Mouse (Mus musculus) forebrain, embryonic 15.5 days (tissue): ENCODE data around the gene Asic2. TPM values are rescaled to one million over a fixed set of nuclear protein-coding genes. Genes with fewer than 3 reads are reported as not detected.

Experiments
- ATAC-seq: fragments of 200-750 bp; cut with Nextera tagmentation; replicated peaks from 2 replicates; pipeline ENCODE4 v1.8.0; 2017; ENCODE audit warnings: mild to moderate bottlenecking, moderate TSS enrichment, moderate library complexity
- H3K27ac ChIP-seq: fragments of 300-500 bp; sonication (generic); replicated peaks from 2 replicates; pipeline ENCODE4 v1.5.1; 2015; ENCODE audit warnings: mild to moderate bottlenecking, inconsistent platforms
- H3K27me3 ChIP-seq: fragments of 300-500 bp; sonication (generic); 2 replicates; pipeline ENCODE4 v1.6.1; 2015; ENCODE audit warnings: inconsistent platforms
- H3K36me3 ChIP-seq: fragments of 300-500 bp; sonication (generic); 2 replicates; pipeline ENCODE4 v1.6.1; 2015; ENCODE audit warnings: mild to moderate bottlenecking, inconsistent platforms
- H3K4me1 ChIP-seq: fragments of 300-500 bp; sonication (generic); 2 replicates; pipeline ENCODE4 v1.6.1; 2015; ENCODE audit warnings: inconsistent platforms
- H3K4me2 ChIP-seq: fragments of 300-500 bp; sonication (generic); replicated peaks from 2 replicates; pipeline ENCODE4 v1.6.1; 2015; ENCODE audit warnings: mild to moderate bottlenecking, inconsistent platforms
- H3K4me3 ChIP-seq: fragments of 300-500 bp; sonication (generic); 2 replicates; pipeline ENCODE4 v1.5.1; 2015; ENCODE audit warnings: mild to moderate bottlenecking, inconsistent platforms
- H3K9ac ChIP-seq: fragments of 300-500 bp; sonication (generic); replicated peaks from 2 replicates; pipeline ENCODE4 v1.6.1; 2015; ENCODE audit warnings: mild to moderate bottlenecking, inconsistent platforms
- H3K9me3 ChIP-seq: fragments of 300-500 bp; sonication (generic); 2 replicates; pipeline ENCODE4 v1.6.1; 2016; ENCODE audit warnings: inconsistent platforms
- WGBS: fragments of 180-500 bp; shearing (Covaris S2); methylation state at CpG from one replicate; pipeline ENCODE4 v1.1.7; 2015; ENCODE audit warnings: mixed read lengths; 5-methylcytosine and 5-hydroxymethylcytosine counted together
- polyA plus RNA-seq: library from polyadenylated mRNA; unstranded; fragments of >200 nt; fragmentation: Nextera tagmentation; extraction: Ambion mirVana; gene quantifications from 2 replicates; pipeline ENCODE4 v1.2.1, GENCODE M21; 2015

Gene Asic2
- polyA plus RNA-seq, 1 experiment from 2014 or later = 5.5 TPM

GRCm38 (mm10) chr11:81014776-81015175, 953.5 kb downstream of the Asic2 start:
- no peaks in the 10 kb centered on the region for H3K9me3 ChIP-seq
- no peaks in the 10 kb centered on the region for H3K36me3 ChIP-seq
- H3K27ac ChIP-seq = no peak overlapping the region
- H3K9ac ChIP-seq = no peak overlapping the region
- ATAC-seq = no peak
- no peak overlapping the region for H3K4me3 ChIP-seq
- H3K27me3 ChIP-seq = no peaks in the 10 kb centered on the region
- 96% methylated on average over 8 of the region's 8 CpGs for WGBS
- 0 out of 2 replicates have a peak, but pooled peaks cover 8% of the 10 kb centered on the region for H3K4me1 ChIP-seq
- no peak overlapping the region for H3K4me2 ChIP-seq

GRCm38 (mm10) chr11:81013501-81013900, 954.8 kb downstream of the Asic2 start:
- H3K4me1 ChIP-seq = 0 out of 2 replicates have a peak, but pooled peaks cover 8% of the 10 kb centered on the region
- no peak overlapping the region for H3K4me3 ChIP-seq
- no peaks in the 10 kb centered on the region for H3K9me3 ChIP-seq
- 74% methylated on average over 6 of the region's 6 CpGs for WGBS
- H3K27me3 ChIP-seq = no peaks in the 10 kb centered on the region
- no peak overlapping the region for H3K27ac ChIP-seq
- H3K9ac ChIP-seq = no peak overlapping the region
- no peaks in the 10 kb centered on the region for H3K36me3 ChIP-seq
- no peak overlapping the region for H3K4me2 ChIP-seq
- ATAC-seq = no peak

DNA sequence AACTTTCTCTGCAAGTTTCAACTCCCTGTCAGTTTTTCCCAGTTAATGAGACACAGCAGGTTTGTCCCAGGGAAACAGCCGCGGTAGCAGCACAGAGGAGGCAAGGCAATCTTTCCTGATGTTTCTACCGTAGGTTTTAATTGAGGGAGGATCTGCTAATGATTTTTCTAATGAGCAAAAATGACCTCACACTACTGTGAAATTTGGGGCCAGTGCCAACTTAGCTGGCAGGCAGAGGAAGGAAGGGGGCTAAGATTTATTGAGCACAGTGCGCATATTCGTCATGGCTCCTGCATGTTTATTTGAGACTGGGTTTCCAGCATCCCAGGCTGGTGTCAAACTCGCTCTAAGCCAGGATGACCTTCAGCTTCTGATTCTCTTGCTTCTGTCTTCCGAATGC, 957.5 kb downstream of the Asic2 start:
- no peak overlapping the region for H3K4me2 ChIP-seq
- H3K4me1 ChIP-seq = 0 out of 2 replicates have a peak, but pooled peaks cover 8% of the 10 kb centered on the region
- 42% methylated on average over 7 of the region's 7 CpGs for WGBS
- H3K36me3 ChIP-seq = no peaks in the 10 kb centered on the region
- H3K27ac ChIP-seq = no peak overlapping the region
- no peak for ATAC-seq
- no peaks in the 10 kb centered on the region for H3K27me3 ChIP-seq
- no peak overlapping the region for H3K9ac ChIP-seq
- H3K4me3 ChIP-seq = no peak overlapping the region
- no peaks in the 10 kb centered on the region for H3K9me3 ChIP-seq

DNA sequence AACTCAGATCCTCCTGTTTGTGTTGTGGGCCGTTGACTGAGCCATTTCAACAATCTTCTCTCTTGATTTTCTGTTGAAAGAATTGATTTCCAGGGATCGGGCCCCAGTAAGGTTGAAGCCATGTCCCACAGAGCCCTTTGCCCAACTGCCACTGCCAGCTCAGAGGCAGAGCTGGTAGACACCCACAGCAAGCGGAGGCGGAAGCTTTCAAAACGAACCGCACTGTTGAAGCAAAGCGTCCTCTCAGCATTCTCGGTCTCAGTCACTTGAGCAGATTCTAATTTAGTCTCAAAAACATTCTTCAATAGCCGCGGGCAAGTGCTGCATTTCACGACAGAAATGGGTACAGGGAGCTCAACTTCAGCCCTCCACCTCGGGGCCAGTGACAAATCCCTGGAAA, 958.9 kb downstream of the Asic2 start:
- no peak overlapping the region for H3K9ac ChIP-seq
- H3K4me2 ChIP-seq = no peak overlapping the region
- WGBS = 87% methylated on average over 12 of the region's 12 CpGs
- H3K27ac ChIP-seq = no peak overlapping the region
- no peak overlapping the region for H3K4me3 ChIP-seq
- H3K9me3 ChIP-seq = no peaks in the 10 kb centered on the region
- no peak for ATAC-seq
- 0 out of 2 replicates have a peak, but pooled peaks cover 8% of the 10 kb centered on the region for H3K4me1 ChIP-seq
- no peaks in the 10 kb centered on the region for H3K27me3 ChIP-seq
- H3K36me3 ChIP-seq = no peaks in the 10 kb centered on the region

DNA sequence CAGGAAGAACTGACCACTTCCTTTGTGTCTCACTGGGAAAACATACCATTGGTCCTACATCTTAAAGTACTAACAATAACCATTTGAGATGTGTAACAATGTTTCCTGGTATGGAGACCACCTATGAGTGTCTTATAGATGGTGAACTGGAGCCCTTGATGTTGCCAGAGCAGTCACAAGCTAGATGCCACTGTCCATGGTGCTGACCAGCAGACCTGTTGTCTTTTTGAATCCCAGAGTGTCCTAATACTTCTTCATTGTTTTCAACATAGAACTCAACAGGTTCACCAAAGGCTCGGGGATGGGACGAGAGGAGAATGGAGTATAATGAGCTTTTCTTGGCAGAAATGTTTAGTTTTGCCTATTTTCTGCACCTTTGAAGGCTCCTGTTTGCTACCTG, 962.4 kb downstream of the Asic2 start:
- H3K9me3 ChIP-seq = no peaks in the 10 kb centered on the region
- H3K27me3 ChIP-seq = no peaks in the 10 kb centered on the region
- WGBS = 68% methylated on average over 2 of the region's 2 CpGs

GRCm38 (mm10) chr11:81002769-81003430, 965.4 kb downstream of the Asic2 start:
- no peaks in the 10 kb centered on the region for H3K9me3 ChIP-seq
- no peak overlapping the region for H3K27ac ChIP-seq
- H3K9ac ChIP-seq = no peak overlapping the region
- no peak overlapping the region for H3K4me2 ChIP-seq
- no peak overlapping the region for H3K4me3 ChIP-seq
- H3K27me3 ChIP-seq = no peaks in the 10 kb centered on the region
- no peaks in the 10 kb centered on the region for H3K36me3 ChIP-seq
- no peak for ATAC-seq
- 35% methylated on average over 10 of the region's 10 CpGs for whole genome bisulfite sequencing
- H3K4me1 ChIP-seq = no peaks in the 10 kb centered on the region

More for the DNA sequence above, 962.4 kb downstream of the Asic2 start:
- no peak for ATAC-seq
- H3K4me2 ChIP-seq = no peak overlapping the region
- no peak overlapping the region for H3K27ac ChIP-seq
- H3K4me1 ChIP-seq = 0 out of 2 replicates have a peak, but pooled peaks cover 4% of the 10 kb centered on the region
- no peaks in the 10 kb centered on the region for H3K36me3 ChIP-seq
- no peak overlapping the region for H3K4me3 ChIP-seq
- no peak overlapping the region for H3K9ac ChIP-seq

GRCm38 (mm10) chr11:80995621-80996020, 972.6 kb downstream of the Asic2 start:
- ATAC-seq = no peak
- no peaks in the 10 kb centered on the region for H3K9me3 ChIP-seq
- no peaks in the 10 kb centered on the region for H3K27me3 ChIP-seq
- no peaks in the 10 kb centered on the region for H3K4me1 ChIP-seq
- H3K9ac ChIP-seq = no peak overlapping the region
- H3K27ac ChIP-seq = no peak overlapping the region
- no peak overlapping the region for H3K4me3 ChIP-seq
- no peak overlapping the region for H3K4me2 ChIP-seq
- 88% methylated on average over 5 of the region's 5 CpGs for WGBS
- no peaks in the 10 kb centered on the region for H3K36me3 ChIP-seq

DNA sequence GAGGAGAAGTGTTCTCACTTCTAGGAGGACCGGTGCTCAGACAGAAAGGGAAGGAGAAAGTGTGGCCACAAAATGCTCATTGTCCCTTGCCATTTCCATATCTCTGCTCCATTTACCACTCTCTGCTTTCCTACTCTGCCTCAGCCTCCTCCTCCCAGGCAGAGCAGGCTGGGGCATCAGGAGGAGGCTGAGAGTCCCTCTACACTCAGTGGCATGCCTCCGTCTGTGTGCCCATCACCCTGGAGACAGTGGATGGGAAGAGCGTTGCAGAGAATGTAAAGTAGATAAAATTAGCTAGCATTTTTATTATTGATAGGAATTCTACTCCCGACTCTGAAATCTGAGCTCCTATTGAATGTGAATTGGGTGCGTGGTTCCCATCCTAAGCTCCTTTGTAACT, 984.7 kb downstream of the Asic2 start:
- no peaks in the 10 kb centered on the region for H3K4me1 ChIP-seq
- no peak overlapping the region for H3K27ac ChIP-seq
- no peak for ATAC-seq
- WGBS = 55% methylated on average over 5 of the region's 5 CpGs
- H3K27me3 ChIP-seq = no peaks in the 10 kb centered on the region
- H3K9me3 ChIP-seq = no peaks in the 10 kb centered on the region
- no peak overlapping the region for H3K4me2 ChIP-seq
- no peak overlapping the region for H3K9ac ChIP-seq
- H3K36me3 ChIP-seq = no peaks in the 10 kb centered on the region
- H3K4me3 ChIP-seq = no peak overlapping the region

GRCm38 (mm10) chr11:80976239-80976855, 991.9 kb downstream of the Asic2 start:
- Histone ChIP-seq H3K27ac (no peak overlapping the region), H3K36me3 (no peaks in the 10 kb centered on the region), H3K9me3 (no peaks in the 10 kb centered on the region), H3K4me3 (no peak overlapping the region), H3K4me1 (peaks cover 3% of the 10 kb centered on the region; the same call in 1 of the 2 replicates), H3K27me3 (no peaks in the 10 kb centered on the region), H3K9ac (no peak overlapping the region), H3K4me2 (no peak overlapping the region)
- WGBS = 75% methylated on average over 9 of the region's 9 CpGs
- no peak for ATAC-seq

- WGBS = 71% methylated on average over 5 of the region's 5 CpGs
- Histone ChIP-seq H3K4me1 (peaks cover 3% of the 10 kb centered on the region; the same call in 1 of the 2 replicates), H3K27ac (no peak overlapping the region), H3K36me3 (no peaks in the 10 kb centered on the region), H3K27me3 (no peaks in the 10 kb centered on the region), H3K9me3 (no peaks in the 10 kb centered on the region), H3K4me3 (no peak overlapping the region), H3K4me2 (no peak overlapping the region), H3K9ac (no peak overlapping the region)
- no peak for ATAC-seq
Observed at GRCm38 (mm10) chr11:80974616-80975015, 993.6 kb downstream of the Asic2 start.

- H3K36me3 ChIP-seq = no peaks in the 10 kb centered on the region
- H3K4me2 ChIP-seq = no peak overlapping the region
- peaks cover 3% of the 10 kb centered on the region; the same call in 1 of the 2 replicates for H3K4me1 ChIP-seq
- ATAC-seq = no peak
- H3K27me3 ChIP-seq = no peaks in the 10 kb centered on the region
- 68% methylated on average over 6 of the region's 6 CpGs for WGBS
- H3K9me3 ChIP-seq = no peaks in the 10 kb centered on the region
- no peak overlapping the region for H3K9ac ChIP-seq
- no peak overlapping the region for H3K27ac ChIP-seq
- no peak overlapping the region for H3K4me3 ChIP-seq
Observed at GRCm38 (mm10) chr11:80973976-80974375, 994.3 kb downstream of the Asic2 start.

GRCm38 (mm10) chr11:80973273-80973672, 995.0 kb downstream of the Asic2 start:
- H3K36me3 ChIP-seq = no peaks in the 10 kb centered on the region
- H3K4me3 ChIP-seq = no peak overlapping the region
- H3K4me2 ChIP-seq = no peak overlapping the region
- WGBS = 94% methylated on average over 8 of the region's 8 CpGs
- H3K27me3 ChIP-seq = no peaks in the 10 kb centered on the region
- H3K4me1 ChIP-seq = peaks cover 3% of the 10 kb centered on the region; the same call in 1 of the 2 replicates
- no peak for ATAC-seq
- no peak overlapping the region for H3K27ac ChIP-seq
- no peak overlapping the region for H3K9ac ChIP-seq
- H3K9me3 ChIP-seq = no peaks in the 10 kb centered on the region
